Mouse (Mus musculus) liver, postnatal 0 days (tissue): ENCODE measurements around the gene Prex1.

ENCODE experiments used
- CTCF ChIP-seq: sonication (generic); IDR thresholded peaks from 2 replicates; pipeline ENCODE4 v1.5.1; 2016; ENCODE audit warnings: antibody characterized with exemption, low read depth
- EP300 ChIP-seq: IDR thresholded peaks from 2 replicates; pipeline ENCODE4 v1.6.1; 2016; ENCODE audit warnings: antibody characterized with exemption, low read depth, mild to moderate bottlenecking

- no peak for TF ChIP-seq CTCF
- no peak for TF ChIP-seq EP300
Observed at GRCm38 (mm10) chr2:166691602-166692509, 21.8 kb downstream of the Prex1 start.
